Mouse (Mus musculus) 3134 (cell line): ENCODE data around the gene Art5.

Experiments used
- DNase-seq: peaks from one replicate; pipeline ENCODE4 v3.0.0-alpha.2; 2011; ENCODE audit warnings: low spot score; ENCODE audit not compliant: insufficient read length; ENCODE audit errors: extremely low read depth

Gene Art5

DNA sequence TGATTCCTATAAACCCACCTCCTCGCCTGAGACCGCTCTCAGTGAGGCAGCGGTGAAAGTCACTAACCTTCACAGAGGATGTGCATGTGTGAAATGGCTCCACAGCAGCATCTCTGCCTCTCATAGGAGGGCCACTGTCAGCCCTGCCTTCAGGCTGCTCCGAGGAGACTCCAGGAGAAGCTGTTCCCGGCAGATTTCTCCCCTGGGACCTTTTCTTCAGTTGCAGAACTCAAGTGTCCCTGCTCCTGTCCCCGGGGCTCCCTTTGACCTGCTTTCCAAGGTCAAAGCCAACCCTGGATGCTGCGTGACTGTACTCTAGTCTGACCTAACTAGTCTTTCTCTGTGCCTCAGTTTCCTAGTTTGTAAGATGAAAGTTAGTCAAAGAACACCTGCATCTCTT is at the start of gene Art5:
TSS of gene Art5 (minus strand) at position 319 of the 400 bp plus-strand sequence.
- no peak for DNase-seq

- no peak for DNase-seq
These were observed 44.4 kb upstream of the Art5 start for GRCm38 (mm10) chr7:102153691-102154090.

GRCm38 (mm10) chr7:102137898-102138297 is 28.6 kb upstream of the Art5 start:
- DNase-seq = no peak

DNA sequence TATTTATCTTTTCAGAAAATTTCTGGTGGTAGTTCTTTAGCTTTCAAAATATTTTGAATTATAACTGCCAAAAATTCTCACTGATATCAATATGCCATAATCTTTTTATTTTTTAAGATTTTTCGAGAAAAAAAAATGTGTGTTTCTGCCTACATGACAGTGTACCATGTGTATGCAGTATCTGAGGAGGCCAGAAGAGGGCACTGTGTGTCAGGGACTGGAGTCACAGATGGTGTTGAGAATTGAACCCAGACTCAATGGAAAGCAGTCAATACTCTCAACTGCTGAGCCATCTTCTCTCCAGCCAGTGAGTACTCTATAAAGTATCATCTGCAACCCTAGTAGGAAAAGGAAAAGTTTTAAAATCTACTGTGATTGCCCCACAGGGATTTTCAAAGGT is 28.2 kb upstream of the Art5 start:
- DNase-seq = no peak

DNA sequence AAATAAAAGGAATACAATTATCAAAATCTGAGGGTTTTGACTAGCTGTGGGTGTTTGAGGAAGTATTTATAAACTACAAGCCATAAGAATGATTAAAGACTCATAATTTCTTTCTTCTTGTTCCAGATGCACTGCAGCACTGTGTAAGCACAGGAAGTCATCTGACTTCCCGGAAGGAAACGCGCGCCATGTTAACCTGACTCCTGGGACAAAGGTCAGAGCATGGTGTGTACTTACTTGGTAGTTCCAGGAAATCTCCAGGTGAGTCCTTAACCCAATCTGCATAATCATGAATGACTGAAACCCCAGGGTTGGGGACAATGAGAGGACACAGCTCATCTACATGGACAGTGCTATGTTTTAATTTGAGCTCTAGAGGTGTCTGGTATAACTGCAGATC is 23.1 kb upstream of the Art5 start:
- no peak for DNase-seq

- DNase-seq = no peak
These were observed 11.0 kb upstream of the Art5 start for GRCm38 (mm10) chr7:102120326-102120725.

DNA sequence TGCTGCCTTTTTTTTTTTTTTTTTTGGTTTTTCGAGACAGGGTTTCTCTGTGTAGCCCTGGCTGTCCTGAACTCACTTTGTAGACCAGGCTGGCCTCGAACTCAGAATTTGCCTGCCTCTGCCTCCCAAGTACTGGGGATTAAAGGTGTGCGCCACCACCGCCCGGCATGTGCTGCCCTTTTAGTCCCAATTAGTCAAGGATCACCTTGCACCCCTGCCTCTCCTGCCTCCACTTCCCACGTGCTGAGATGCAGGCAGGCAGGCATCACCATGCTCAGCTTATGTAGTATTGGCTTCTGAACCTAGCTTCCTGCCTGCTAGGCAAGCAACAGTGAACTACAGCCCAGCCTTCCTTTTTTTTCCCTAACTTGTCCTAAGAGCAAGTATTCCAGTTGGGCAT is 8.1 kb upstream of the Art5 start:
- DNase-seq = no peak

- DNase-seq = no peak
These were observed 7.5 kb upstream of the Art5 start, which contains the start of gene Chrna10 for GRCm38 (mm10) chr7:102116579-102117331. Gene Chrna10 (minus strand): TSS chr7:102116828.

DNA sequence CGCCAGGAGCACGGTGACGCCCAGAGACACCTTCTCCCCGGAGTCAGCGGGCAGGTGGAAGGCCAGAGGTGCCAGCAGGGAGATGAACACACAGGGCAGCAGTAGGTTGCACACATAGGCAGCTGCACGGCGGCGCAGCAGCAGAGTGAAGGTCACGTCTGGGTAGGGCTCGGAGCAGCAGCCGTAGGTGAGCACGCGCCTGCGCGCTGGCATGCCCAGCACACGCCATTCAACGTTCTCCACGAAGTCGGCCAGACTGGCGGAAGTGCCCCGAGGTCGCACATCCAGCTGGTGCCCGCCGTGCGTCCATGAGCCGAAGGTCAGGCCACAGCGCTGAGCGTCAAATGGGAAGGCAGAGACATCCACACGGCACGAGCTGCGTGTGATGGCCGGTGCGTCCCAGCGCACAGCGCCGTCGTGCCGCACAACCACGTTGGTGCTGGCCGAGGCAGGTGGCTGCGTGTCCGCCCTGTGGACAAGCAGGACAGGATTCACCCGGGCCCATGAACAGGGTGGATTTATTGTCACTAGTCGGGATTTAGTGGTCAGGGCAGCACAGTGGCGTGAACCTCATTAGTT is 4.0 kb upstream of the Art5 start:
- no peak for DNase-seq

DNA sequence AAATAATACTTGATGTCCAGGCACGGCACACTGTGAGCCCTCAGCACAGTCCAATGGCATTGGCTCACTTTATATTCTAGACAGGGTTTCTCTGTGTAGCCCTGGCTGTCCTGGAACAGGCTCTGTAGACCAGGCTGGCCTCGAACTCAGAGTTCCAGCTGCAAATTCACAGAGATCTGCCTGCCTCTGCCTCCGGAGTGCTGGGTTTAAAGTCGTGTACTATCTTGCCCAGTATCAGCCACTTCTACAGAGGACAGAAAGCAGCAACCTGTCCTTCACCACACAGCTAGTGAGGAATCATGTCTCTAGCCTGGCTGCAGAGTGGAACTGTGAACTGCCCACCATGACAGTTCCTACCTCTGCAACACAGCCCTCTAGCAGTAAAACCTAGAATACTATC is 457 bp upstream of the Art5 start:
- no peak for DNase-seq

- no peak for DNase-seq
These were observed 1.1 kb downstream of the Art5 start for GRCm38 (mm10) chr7:102108206-102108605.

- DNase-seq = no peak
These were observed 2.6 kb downstream of the Art5 start for GRCm38 (mm10) chr7:102106700-102107141.

DNA sequence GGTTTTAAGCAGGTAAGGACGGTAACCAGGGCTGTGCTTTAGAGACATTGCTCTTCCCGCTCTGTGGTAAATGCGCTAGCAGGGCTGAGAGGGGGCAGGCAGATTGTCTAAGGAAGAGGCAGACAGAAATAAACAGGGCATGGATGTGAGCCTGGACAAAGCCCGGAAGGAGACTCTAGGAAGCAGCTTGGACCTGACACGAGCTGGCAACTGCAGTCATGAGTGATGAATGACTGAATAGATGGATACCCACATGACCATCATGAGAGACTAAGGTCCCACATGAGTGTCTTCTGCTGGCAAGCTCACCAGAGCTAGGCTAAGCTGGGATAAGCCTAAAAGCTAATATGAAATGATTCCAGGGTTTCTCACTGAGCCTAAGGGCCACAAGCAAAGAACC is 5.2 kb downstream of the Art5 start:
- DNase-seq = no peak

- DNase-seq = no peak
These were observed 5.7 kb downstream of the Art5 start for GRCm38 (mm10) chr7:102103555-102103954.

GRCm38 (mm10) chr7:102102696-102103095 is 6.6 kb downstream of the Art5 start:
- peak; percentile 33 for DNase-seq

- no peak for DNase-seq
These were observed 7.0 kb downstream of the Art5 start for GRCm38 (mm10) chr7:102102241-102102640.

- no peak for DNase-seq
These were observed 7.8 kb downstream of the Art5 start, which contains the start of gene Art1 for GRCm38 (mm10) chr7:102101487-102101886. Gene Art1 (plus strand): TSS chr7:102101743.

DNA sequence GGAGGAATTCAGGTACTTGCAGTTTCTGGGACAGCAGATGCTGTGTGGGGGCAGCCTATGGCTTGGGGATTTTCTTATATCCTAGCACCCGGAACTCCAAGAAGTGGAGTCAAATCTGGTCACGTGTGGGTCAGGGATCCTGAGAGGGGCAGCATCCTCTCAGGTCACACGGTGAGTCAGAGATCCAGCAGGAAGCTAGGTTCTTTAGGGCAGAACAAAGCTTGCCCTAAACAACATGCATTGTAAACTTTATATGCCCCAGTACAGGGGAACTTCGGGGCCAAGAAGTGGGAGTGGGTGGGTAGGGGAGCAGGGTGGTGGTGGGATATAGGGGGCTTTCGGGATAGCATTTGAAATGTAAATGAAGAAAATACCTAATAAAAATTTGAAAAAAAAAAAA is 8.4 kb downstream of the Art5 start:
- no peak for DNase-seq

DNA sequence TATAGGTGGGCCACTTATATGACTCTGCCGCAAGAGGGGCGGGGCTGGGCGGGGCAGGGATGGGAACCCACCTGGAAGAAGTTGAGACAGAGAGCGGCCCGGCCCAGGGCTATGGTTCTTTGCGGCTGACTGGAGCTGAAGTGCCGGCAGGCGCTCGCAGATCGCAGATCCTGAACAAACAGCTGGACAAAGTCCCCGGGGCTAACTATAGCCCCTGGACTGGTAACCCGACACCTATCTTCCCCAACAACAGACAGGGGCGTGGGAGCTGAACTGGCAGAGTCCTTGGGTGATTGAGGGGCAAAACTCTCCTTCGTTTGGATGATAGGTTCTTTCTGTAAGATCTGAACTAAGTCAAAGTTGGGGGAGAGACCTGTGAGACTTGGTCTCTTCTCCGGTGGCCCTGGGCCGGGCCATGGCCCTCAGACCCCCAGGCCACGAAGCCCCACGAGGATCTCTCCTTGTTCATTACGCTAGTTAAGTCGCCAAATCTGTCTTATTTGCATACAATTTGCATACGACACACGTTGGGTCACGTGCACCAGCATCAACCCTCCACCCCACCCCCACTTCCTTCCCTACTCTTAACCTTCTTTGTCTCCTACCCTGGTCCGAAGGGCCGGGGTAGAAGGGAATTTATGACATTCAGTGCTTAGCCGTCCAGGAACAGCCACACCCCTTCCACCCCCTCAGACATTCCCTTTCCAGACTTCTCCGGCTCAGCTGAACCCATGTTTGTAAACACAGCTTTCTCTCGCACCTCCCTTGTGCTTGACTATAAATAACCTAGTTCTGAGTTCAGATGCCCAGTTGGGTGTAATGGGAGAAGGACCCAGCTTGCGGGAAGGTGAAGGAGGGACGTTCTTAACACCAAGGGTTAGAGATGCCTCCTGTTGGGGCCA is 9.3 kb downstream of the Art5 start:
- no peak for DNase-seq

- no peak for DNase-seq
These were observed 22.0 kb downstream of the Art5 start for GRCm38 (mm10) chr7:102087336-102087735.

DNA sequence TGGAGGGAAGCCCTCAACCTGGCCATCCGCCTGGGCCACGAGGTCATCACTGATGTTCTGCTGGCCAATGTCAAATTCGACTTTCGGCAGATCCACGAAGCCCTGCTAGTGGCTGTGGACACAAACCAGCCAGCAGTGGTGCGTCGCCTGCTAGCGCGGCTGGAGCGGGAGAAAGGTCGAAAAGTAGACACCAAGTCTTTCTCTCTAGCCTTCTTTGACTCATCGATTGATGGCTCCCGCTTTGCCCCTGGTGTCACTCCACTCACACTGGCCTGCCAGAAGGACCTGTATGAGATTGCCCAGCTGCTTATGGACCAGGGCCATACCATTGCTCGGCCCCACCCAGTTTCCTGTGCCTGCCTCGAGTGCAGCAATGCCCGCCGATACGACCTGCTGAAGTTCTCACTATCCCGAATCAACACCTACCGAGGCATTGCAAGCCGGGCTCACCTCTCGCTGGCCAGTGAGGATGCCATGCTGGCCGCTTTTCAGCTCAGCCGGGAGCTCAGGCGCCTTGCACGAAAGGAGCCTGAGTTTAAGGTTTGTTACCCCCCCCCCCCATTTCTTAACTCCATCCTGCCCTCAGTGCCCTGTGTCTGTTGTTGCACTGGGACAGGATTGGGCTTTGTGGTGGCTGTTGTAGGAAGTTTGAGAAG is 25.1 kb downstream of the Art5 start:
- no peak for DNase-seq
